Mouse (Mus musculus) heart, adult 2 months (tissue): Measurements from ENCODE around the gene Cacna1s. TPM values are rescaled to one million over a fixed set of nuclear protein-coding genes. Genes with fewer than 3 reads are reported as not detected.

Experiments used
- DNase-seq, 2 experiments: peaks; one replicate each; pipeline ENCODE4 v3.0.0; 2021
- H3K27ac ChIP-seq: fragments of 200-600 bp; 2 replicates; pipeline ENCODE4 v1.8.1; 2022
- H3K27me3 ChIP-seq: fragments of 200-500 bp; 2 replicates; pipeline ENCODE4 v1.6.1; 2012; ENCODE audit warnings: mild to moderate bottlenecking, low read length, inconsistent platforms, mixed read lengths; ENCODE audit not compliant: control insufficient read depth, insufficient read depth
- H3K36me3 ChIP-seq: fragments of 200-500 bp; 2 replicates; pipeline ENCODE4 v1.6.1; 2012; ENCODE audit warnings: low read length, inconsistent platforms; ENCODE audit not compliant: control insufficient read depth, insufficient read depth
- H3K4me1 ChIP-seq: fragments of 200-500 bp; 2 replicates; pipeline ENCODE4 v1.6.1; 2011; ENCODE audit warnings: low read length; ENCODE audit not compliant: control insufficient read depth, insufficient read depth
- H3K4me3 ChIP-seq: fragments of 200-600 bp; 2 replicates; pipeline ENCODE4 v1.8.1; 2022
- H3K79me2 ChIP-seq: fragments of 200-500 bp; replicated peaks from 2 replicates; pipeline ENCODE4 v1.6.1; 2012; ENCODE audit warnings: mild to moderate bottlenecking, inconsistent platforms, low read length, moderate library complexity, mixed read lengths; ENCODE audit not compliant: control insufficient read depth, insufficient read depth
- H3K9ac ChIP-seq: fragments of 200-500 bp; 2 replicates; pipeline ENCODE4 v1.6.1; 2012; ENCODE audit warnings: low read depth, mild to moderate bottlenecking, control low read depth, inconsistent platforms, low read length, mixed read lengths
- CTCF ChIP-seq: fragments of 200-600 bp; IDR thresholded peaks from 2 replicates; pipeline ENCODE4 v1.8.1; 2022; ENCODE audit warnings: antibody characterized with exemption, mild to moderate bottlenecking, moderate library complexity
- EP300 ChIP-seq: fragments of 200-500 bp; IDR thresholded peaks from 2 replicates; pipeline ENCODE4 v1.6.1; 2011; ENCODE audit warnings: low read depth, low read length, control low read depth; ENCODE audit not compliant: insufficient read depth
- POLR2A ChIP-seq: fragments of 200-500 bp; IDR thresholded peaks from 2 replicates; pipeline ENCODE4 v1.6.1; 2011; ENCODE audit warnings: mild to moderate bottlenecking, low read depth, low read length, control low read depth; ENCODE audit not compliant: insufficient read depth
- whole genome bisulfite sequencing: fragments of 180-500 bp; shearing (Covaris S2); methylation state at CpG from one replicate; pipeline ENCODE4 v1.1.7; 2018; 5-methylcytosine and 5-hydroxymethylcytosine counted together
- intact Hi-C: fragments of 180-260 bp; cut with DNase I; formaldehyde crosslinking; loops from one replicate; pipeline ENCODE4 v1.15.1; 2025
- polyA plus RNA-seq: library from polyadenylated mRNA; depleted of rRNA; stranded (reverse); fragments of >200 nt; gene quantifications from 2 replicates; pipeline ENCODE4 v1.2.3, GENCODE M21; 2012
- total RNA-seq, 2 experiments: library from RNA; stranded (reverse); gene quantifications; 2 replicates each; pipeline ENCODE4 v1.2.3; 2021

Gene Cacna1s
- total and polyA plus RNA-seq, 3 experiments = 8.0 to 11.4 (median 9.1) TPM

- Histone ChIP-seq H3K4me3 (no peak overlapping the region), H3K27me3 (no peaks in the 10 kb centered on the region), H3K27ac (no peak overlapping the region), H3K79me2 (no peaks in the 10 kb centered on the region), H3K9ac (no peak overlapping the region), H3K4me1 (no peaks in the 10 kb centered on the region), H3K36me3 (no peaks in the 10 kb centered on the region)
- no peak for DNase-seq
- intact Hi-C loops = no loop called here
- 86% methylated on average over 7 of the region's 8 CpGs for WGBS
- TF ChIP-seq EP300 (no peak), CTCF (no peak), POLR2A (no peak)
Observed at GRCm38 (mm10) chr1:136031697-136032096, 20.9 kb upstream of the Cacna1s start.

GRCm38 (mm10) chr1:136032961-136033360, 19.6 kb upstream of the Cacna1s start:
- no peak for DNase-seq
- Histone ChIP-seq H3K9ac (no peak overlapping the region), H3K4me1 (no peaks in the 10 kb centered on the region), H3K27me3 (no peaks in the 10 kb centered on the region), H3K27ac (no peak overlapping the region), H3K4me3 (no peak overlapping the region), H3K36me3 (no peaks in the 10 kb centered on the region), H3K79me2 (no peaks in the 10 kb centered on the region)
- intact Hi-C loops = no loop called here
- WGBS = 45% methylated on average over 7 of the region's 7 CpGs
- TF ChIP-seq POLR2A (no peak), CTCF (no peak), EP300 (no peak)

GRCm38 (mm10) chr1:136038746-136039538, 13.6 kb upstream of the Cacna1s start:
- H3K4me3 ChIP-seq = no peak overlapping the region
- no peaks in the 10 kb centered on the region for H3K79me2 ChIP-seq
- intact Hi-C loops = no loop called here
- no peaks in the 10 kb centered on the region for H3K27me3 ChIP-seq
- no peak for TF ChIP-seq CTCF
- no peak for TF ChIP-seq POLR2A
- TF ChIP-seq EP300 = no peak
- no peak overlapping the region for H3K27ac ChIP-seq
- WGBS = 76% methylated on average over 5 of the region's 5 CpGs
- DNase-seq = no peak
- H3K4me1 ChIP-seq = no peaks in the 10 kb centered on the region
- no peaks in the 10 kb centered on the region for H3K36me3 ChIP-seq
- no peak overlapping the region for H3K9ac ChIP-seq

- Histone ChIP-seq H3K79me2 (no peaks in the 10 kb centered on the region), H3K9ac (no peak overlapping the region), H3K4me1 (no peaks in the 10 kb centered on the region), H3K27ac (no peak overlapping the region), H3K4me3 (no peak overlapping the region), H3K36me3 (no peaks in the 10 kb centered on the region), H3K27me3 (no peaks in the 10 kb centered on the region; the same call in 1 of the 2 replicates)
- DNase-seq = no peak
- WGBS = 22% methylated on average over 11 of the region's 11 CpGs
- TF ChIP-seq CTCF = no peak
- no peak for TF ChIP-seq POLR2A
- TF ChIP-seq EP300 = no peak
- intact Hi-C loops = no loop called here
Observed at GRCm38 (mm10) chr1:136040452-136040851, 12.1 kb upstream of the Cacna1s start.

GRCm38 (mm10) chr1:136040874-136041273, 11.7 kb upstream of the Cacna1s start:
- no peaks in the 10 kb centered on the region for H3K36me3 ChIP-seq
- no peak overlapping the region for H3K4me3 ChIP-seq
- H3K79me2 ChIP-seq = no peaks in the 10 kb centered on the region
- TF ChIP-seq CTCF = no peak
- no peak for TF ChIP-seq EP300
- TF ChIP-seq POLR2A = no peak
- intact Hi-C loops = no loop called here
- H3K9ac ChIP-seq = no peak overlapping the region
- no peak for DNase-seq
- H3K27ac ChIP-seq = no peak overlapping the region
- 16% methylated on average over 4 of the region's 4 CpGs for WGBS
- H3K27me3 ChIP-seq = no peaks in the 10 kb centered on the region; the same call in 1 of the 2 replicates
- no peaks in the 10 kb centered on the region for H3K4me1 ChIP-seq

- DNase-seq = peak; percentile 22 to 54
- no peaks in the 10 kb centered on the region for H3K4me1 ChIP-seq
- no peak overlapping the region for H3K4me3 ChIP-seq
- no peaks in the 10 kb centered on the region for H3K79me2 ChIP-seq
- H3K36me3 ChIP-seq = no peaks in the 10 kb centered on the region
- H3K27ac ChIP-seq = no peak overlapping the region
- WGBS = 11% methylated on average over 4 of the region's 4 CpGs
- H3K9ac ChIP-seq = no peak overlapping the region
- TF ChIP-seq CTCF (peak; percentile 83), POLR2A (no peak), EP300 (no peak)
- peaks cover 2% of the 10 kb centered on the region for H3K27me3 ChIP-seq
- intact Hi-C loops = loop anchor here (5.0 kb wide), 1 partner anchor 122 kb away; no protein-coding TSS in a partner anchor
Observed at GRCm38 (mm10) chr1:136045774-136046173, 6.8 kb upstream of the Cacna1s start.
